Mouse (Mus musculus) heart, adult 2 months (tissue): ENCODE measurements around the gene Nsg2.

Source experiments
- CTCF ChIP-seq: fragments of 200-600 bp; IDR thresholded peaks from 2 replicates; pipeline ENCODE4 v1.8.1; 2022; ENCODE audit warnings: antibody characterized with exemption, mild to moderate bottlenecking, moderate library complexity
- EP300 ChIP-seq: fragments of 200-500 bp; IDR thresholded peaks from 2 replicates; pipeline ENCODE4 v1.6.1; 2011; ENCODE audit warnings: low read depth, low read length, control low read depth; ENCODE audit not compliant: insufficient read depth
- POLR2A ChIP-seq: fragments of 200-500 bp; IDR thresholded peaks from 2 replicates; pipeline ENCODE4 v1.6.1; 2011; ENCODE audit warnings: mild to moderate bottlenecking, low read depth, low read length, control low read depth; ENCODE audit not compliant: insufficient read depth

GRCm38 (mm10) chr11:32035831-32036230 is 35.6 kb downstream of the Nsg2 start:
- TF ChIP-seq CTCF = no peak
- no peak for TF ChIP-seq EP300
- no peak for TF ChIP-seq POLR2A
